Mouse (Mus musculus) heart, postnatal 0 days (tissue): Measurements from ENCODE around the gene Rps6ka5.

Experiments
- CTCF ChIP-seq: IDR thresholded peaks from 2 replicates; pipeline ENCODE4 v1.5.1; 2016; ENCODE audit warnings: antibody characterized with exemption, control low read depth, low read depth
- EP300 ChIP-seq: IDR thresholded peaks from 2 replicates; pipeline ENCODE4 v1.6.1; 2016; ENCODE audit warnings: antibody characterized with exemption, low read depth

GRCm38 (mm10) chr12:100529172-100529571 is 197.6 kb downstream of the Rps6ka5 start:
- TF ChIP-seq CTCF, result no peak
- TF ChIP-seq EP300, result no peak
